Mouse (Mus musculus): ENCODE data around the gene Plekhh2. TPM values are rescaled to one million over a fixed set of nuclear protein-coding genes. Genes with fewer than 3 reads are reported as not detected.

Plekhh2 gene
- total and polyA plus RNA-seq, 3 experiments = 0.04 TPM; not detected in 2

DNA sequence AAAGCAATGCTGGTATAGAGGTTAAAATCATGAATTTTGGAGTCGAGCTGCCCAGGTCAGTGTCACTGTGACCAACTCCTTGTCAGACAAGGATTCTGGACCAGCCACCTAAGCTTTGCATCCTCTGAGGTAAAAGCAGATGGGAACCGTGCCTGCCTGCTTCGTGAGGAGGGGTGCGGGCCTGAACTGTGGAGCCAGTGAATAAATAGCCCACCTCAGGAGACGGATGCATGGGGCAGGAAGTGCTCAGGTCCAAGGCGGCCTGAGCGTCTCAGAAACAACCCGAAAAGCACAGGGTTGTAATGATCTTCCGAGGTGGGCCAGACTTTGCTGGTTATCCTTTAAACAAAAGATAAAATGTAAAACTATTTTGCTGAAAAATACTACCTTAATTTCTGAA is 133.4 kb downstream of the Plekhh2 start:
- Histone ChIP-seq H3K4me3 (ENCODE audit: control insufficient read depth in 1 of 2, insufficient read depth in 1 of 2, low read depth in 2 of 2, low read length in 2 of 2) (no peak overlapping the region), H3K36me3 (ENCODE audit: control insufficient read depth in 1 of 2, insufficient read depth in 2 of 2, low read length in 2 of 2) (peaks cover 0 to 12% of the 10 kb centered on the region in 2 experiments; a peak in 2 of 4 replicates), H3K4me1 (ENCODE audit: control insufficient read depth in 1 of 2, insufficient read depth in 2 of 2, low read length in 2 of 2) (peaks cover 13% of the 10 kb centered on the region in 2 experiments), H3K79me2 (ENCODE audit: control insufficient read depth, insufficient read depth, low read length, poor library complexity) (no peaks in the 10 kb centered on the region), H3K9ac (ENCODE audit: control insufficient read depth, low read depth, low read length, poor library complexity, severe bottlenecking) (no peak overlapping the region), H3K9me3 (replicated peaks; ENCODE audit: insufficient read depth, low read length) (no peaks in the 10 kb centered on the region), H3K27ac (ENCODE audit: control insufficient read depth, low read depth, low read length) (no peak overlapping the region; the same call in 1 of the 2 replicates), H3K27me3 (ENCODE audit: control insufficient read depth in 1 of 2, insufficient read depth in 2 of 2, low read length in 2 of 2) (no peaks in the 10 kb centered on the region; a peak in 1 of 4 replicates)
- no peak for DNase-seq (ENCODE audit: low read depth, low spot score)
- TF ChIP-seq NRF1 (IDR thresholded peaks at IDR 0.05; ENCODE audit: insufficient read depth, low read depth, low read length, poor library complexity, severe bottlenecking) (no peak), NELFE (IDR thresholded peaks at IDR 0.05; ENCODE audit: low read depth, low read length) (no peak), ZNF384 (IDR thresholded peaks at IDR 0.05; ENCODE audit: low read depth, low read length) (no peak), SMC3 (IDR thresholded peaks at IDR 0.05; ENCODE audit: low read depth, low read length) (no peak)

DNA sequence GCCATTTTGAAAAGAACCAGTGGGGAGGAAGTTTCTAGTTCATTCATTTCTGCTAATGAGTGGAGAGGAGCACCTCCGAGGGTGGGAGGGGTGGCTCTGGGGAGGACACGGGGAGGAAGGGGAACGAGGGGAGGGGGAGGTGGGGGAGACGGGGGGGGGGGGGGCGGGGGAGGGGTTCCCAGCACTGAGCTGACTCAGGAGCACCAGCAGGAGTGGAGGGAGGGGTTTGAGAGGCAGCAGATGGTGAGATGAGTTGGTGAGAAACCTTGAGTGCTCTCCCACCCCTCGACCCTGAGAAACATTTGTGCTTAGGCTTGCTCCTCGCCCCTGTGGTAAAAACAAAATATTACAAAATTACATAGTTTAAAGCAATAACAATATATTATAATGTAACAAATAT is 134.2 kb downstream of the Plekhh2 start:
- TF ChIP-seq JUND (IDR thresholded peaks at IDR 0.05; ENCODE audit: low read depth, low read length) (no peak), NELFE (IDR thresholded peaks at IDR 0.05; ENCODE audit: low read depth, low read length) (no peak), GATA1 (IDR thresholded peaks at IDR 0.05; ENCODE audit: low read depth, low read length) (no peak), E2F4 (IDR thresholded peaks at IDR 0.05; ENCODE audit: borderline replicate concordance, low read depth, low read length) (no peak), ZKSCAN1 (IDR thresholded peaks at IDR 0.05; ENCODE audit: low read depth, low read length) (no peak), MYC (IDR thresholded peaks at IDR 0.05; ENCODE audit: low read depth, low read length) (no peak), MXI1 (IDR thresholded peaks at IDR 0.05; ENCODE audit: low read depth, low read length) (no peak), POLR2AphosphoS2 (IDR thresholded peaks at IDR 0.05; ENCODE audit: low read length) (no peak), RAD21 (IDR thresholded peaks at IDR 0.05; ENCODE audit: low read depth, low read length) (no peak), MAZ (IDR thresholded peaks at IDR 0.05; ENCODE audit: low read depth, low read length) (no peak), SIN3A (IDR thresholded peaks at IDR 0.05; ENCODE audit: low read length) (no peak), MAFK (IDR thresholded peaks at IDR 0.05; ENCODE audit: borderline replicate concordance, low read depth, low read length) (no peak), ZMIZ1 (IDR thresholded peaks at IDR 0.05; ENCODE audit: low read depth, low read length) (no peak), POLR2AphosphoS5 (IDR thresholded peaks at IDR 0.05; ENCODE audit: borderline replicate concordance, low read depth, low read length) (no peak), UBTF (IDR thresholded peaks at IDR 0.05; ENCODE audit: borderline replicate concordance, insufficient read depth, low read depth, low read length) (no peak), ETS1 (IDR thresholded peaks at IDR 0.05; ENCODE audit: low read depth, low read length) (no peak), GABPA (IDR thresholded peaks at IDR 0.05; ENCODE audit: low read depth, low read length) (no peak), EP300 (IDR thresholded peaks at IDR 0.05; ENCODE audit: low read depth in 1 of 2, low read length in 2 of 2) (no peak), CHD2 (IDR thresholded peaks at IDR 0.05; ENCODE audit: low read length) (no peak), BHLHE40 (IDR thresholded peaks at IDR 0.05; ENCODE audit: borderline replicate concordance, low read depth, low read length) (no peak)
- H3K27ac ChIP-seq (ENCODE audit: control insufficient read depth, low read depth, low read length) = peak overlapping the region; percentile 37
- peaks cover 13% of the 10 kb centered on the region in 2 experiments for H3K4me1 ChIP-seq (ENCODE audit: control insufficient read depth in 1 of 2, insufficient read depth in 2 of 2, low read length in 2 of 2)
- no peak overlapping the region for H3K4me3 ChIP-seq (ENCODE audit: control insufficient read depth in 1 of 2, insufficient read depth in 1 of 2, low read depth in 2 of 2, low read length in 2 of 2)
- H3K27me3 ChIP-seq (ENCODE audit: control insufficient read depth in 1 of 2, insufficient read depth in 2 of 2, low read length in 2 of 2) = no peaks in the 10 kb centered on the region; a peak in 1 of 4 replicates
- DNase-seq (ENCODE audit: low read depth, low spot score) = no peak
- no peak overlapping the region for H3K9ac ChIP-seq (ENCODE audit: control insufficient read depth, low read depth, low read length, poor library complexity, severe bottlenecking)
- no peaks in the 10 kb centered on the region for H3K79me2 ChIP-seq (ENCODE audit: control insufficient read depth, insufficient read depth, low read length, poor library complexity)
- peaks cover 0 to 12% of the 10 kb centered on the region in 2 experiments; a peak in 2 of 4 replicates for H3K36me3 ChIP-seq (ENCODE audit: control insufficient read depth in 1 of 2, insufficient read depth in 2 of 2, low read length in 2 of 2)
- H3K9me3 ChIP-seq (replicated peaks; ENCODE audit: insufficient read depth, low read length) = no peaks in the 10 kb centered on the region

Data from MEL (cell line).